Mouse (Mus musculus): ENCODE measurements around the gene Cyp51.
"Not testable (repeated sequence)": the region's sequence is repeated elsewhere in the genome, so short reads cannot be mapped to it uniquely, and the experiment has no call there.

Gene Cyp51

GRCm38 (mm10) chr5:4104341-4105040 lies at the start of gene Cyp51:
Gene Cyp51, minus strand, starts transcription at chr5:4104746.
- DNase-seq (ENCODE audit: low read depth), result peak; percentile 73

GRCm38 (mm10) chr5:4112570-4113098 lies 8.1 kb upstream of the Cyp51 start:
- no peak for DNase-seq (ENCODE audit: low read depth)

DNA sequence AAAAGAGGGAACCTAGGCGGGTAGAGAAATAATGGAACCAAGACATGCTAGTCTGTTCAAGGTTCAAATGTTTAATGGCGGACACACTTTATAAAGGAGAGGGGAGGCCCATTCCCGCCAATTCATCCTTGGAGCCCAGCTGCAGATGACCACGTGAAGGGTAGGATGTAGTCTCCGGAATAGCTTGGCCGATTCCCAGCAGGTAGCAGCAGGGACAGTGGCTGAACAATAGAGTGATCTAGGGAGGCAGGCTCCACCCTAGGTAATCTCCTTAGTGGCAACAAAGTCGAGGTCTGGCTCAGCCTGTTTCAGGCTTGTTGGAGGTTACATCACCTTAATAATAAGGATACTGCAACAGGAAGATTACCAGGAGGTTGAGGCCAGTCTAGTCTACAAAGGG lies 2.5 kb upstream of the Cyp51 start:
- not testable (repeated sequence) for DNase-seq (ENCODE audit: low read depth)

DNA sequence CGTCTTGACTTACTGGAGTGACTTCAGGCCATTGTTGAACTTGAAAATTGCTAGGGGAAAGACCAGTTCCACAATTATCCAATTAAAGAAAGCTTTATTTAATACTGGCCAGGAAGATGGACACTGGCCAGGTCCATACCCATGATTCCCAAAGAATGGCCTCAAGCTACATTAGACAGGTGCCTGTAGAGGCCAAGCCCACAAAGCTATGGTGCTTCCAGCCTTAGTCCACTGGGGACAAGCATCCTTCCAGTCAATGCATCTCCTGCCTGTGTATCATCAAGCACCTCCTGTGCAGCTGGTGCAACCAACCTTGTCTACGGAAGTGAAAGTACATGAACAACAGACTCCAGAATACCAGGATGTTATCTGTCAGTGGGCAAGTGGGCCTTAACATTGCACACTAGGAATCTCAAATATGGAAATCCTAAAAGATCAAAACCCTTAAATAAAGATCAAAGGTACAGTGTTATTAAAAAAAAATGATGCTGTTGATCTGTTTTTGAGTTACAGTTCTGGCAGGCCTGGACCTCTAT lies 1.2 kb upstream of the Cyp51 start:
- DNase-seq (ENCODE audit: low read depth), result no peak

- DNase-seq (ENCODE audit: low read depth), result no peak
These were observed 763 bp downstream of the Cyp51 start for GRCm38 (mm10) chr5:4103626-4104340.

- no peak for DNase-seq (ENCODE audit: low read depth)
These were observed 2.8 kb downstream of the Cyp51 start for GRCm38 (mm10) chr5:4101770-4102169.

DNA sequence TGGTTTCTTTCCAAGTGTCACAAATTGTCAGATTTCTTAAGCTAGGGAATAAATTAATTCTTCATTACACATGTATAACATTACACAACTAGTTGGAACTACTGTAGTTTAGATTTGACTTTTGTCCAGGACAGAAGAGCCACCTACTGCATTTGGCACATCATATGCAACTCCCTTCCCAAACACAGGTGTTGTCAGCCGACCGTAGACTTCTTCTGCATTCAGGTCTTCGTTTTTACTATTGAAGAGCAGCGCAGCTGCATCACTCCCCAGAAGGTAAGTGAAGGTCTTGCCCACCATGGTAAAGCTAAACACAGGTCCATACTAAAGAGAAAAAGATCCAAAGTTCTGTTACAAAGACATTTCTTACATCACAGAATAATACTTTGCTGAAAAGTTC lies 3.5 kb downstream of the Cyp51 start:
- DNase-seq (ENCODE audit: low read depth), result no peak

- DNase-seq (ENCODE audit: low read depth), result no peak
These were observed 10.1 kb downstream of the Cyp51 start for GRCm38 (mm10) chr5:4094471-4094870.

DNA sequence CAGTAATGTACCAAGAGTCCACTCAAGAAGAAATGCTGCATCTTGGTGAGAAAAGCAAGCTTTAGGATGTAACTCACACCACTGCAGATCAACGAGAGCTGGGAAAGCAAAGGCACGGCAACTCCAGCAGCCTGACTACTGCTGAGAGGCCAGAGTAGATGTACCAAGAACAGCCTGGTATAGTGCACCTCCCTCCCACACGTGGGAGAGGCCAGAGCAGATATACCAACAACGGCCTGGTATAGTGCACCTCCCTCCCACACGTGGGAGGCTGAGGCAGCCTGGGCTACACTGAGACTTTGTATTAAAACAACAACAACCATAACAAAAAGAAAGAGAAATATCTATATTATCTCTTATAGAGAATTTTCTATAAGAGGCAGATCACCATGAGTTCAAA lies 16.4 kb downstream of the Cyp51 start:
- no peak for DNase-seq (ENCODE audit: low read depth)

- no peak for DNase-seq (ENCODE audit: low read depth)
These were observed 18.2 kb downstream of the Cyp51 start for GRCm38 (mm10) chr5:4086309-4086708.

DNA sequence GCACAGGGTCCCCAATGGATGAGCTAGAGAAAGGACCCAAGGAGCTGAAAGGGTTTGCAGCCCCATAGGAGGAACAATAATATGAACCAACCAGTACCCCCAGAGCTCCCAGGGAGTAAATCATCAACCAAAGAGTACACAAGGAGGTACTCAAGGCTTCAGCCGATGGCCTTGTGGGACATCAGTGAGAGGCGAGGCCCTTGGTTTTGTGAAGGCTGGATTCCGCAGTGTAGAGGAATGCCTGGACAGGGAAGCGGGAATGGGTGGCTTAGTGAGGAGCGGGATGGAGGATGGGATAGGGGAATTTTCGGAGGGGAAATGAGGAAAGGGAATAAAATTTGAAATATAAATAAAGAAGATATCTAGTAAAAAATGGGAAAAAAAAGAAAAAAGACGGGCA lies 19.6 kb downstream of the Cyp51 start:
- no peak for DNase-seq (ENCODE audit: low read depth)

DNA sequence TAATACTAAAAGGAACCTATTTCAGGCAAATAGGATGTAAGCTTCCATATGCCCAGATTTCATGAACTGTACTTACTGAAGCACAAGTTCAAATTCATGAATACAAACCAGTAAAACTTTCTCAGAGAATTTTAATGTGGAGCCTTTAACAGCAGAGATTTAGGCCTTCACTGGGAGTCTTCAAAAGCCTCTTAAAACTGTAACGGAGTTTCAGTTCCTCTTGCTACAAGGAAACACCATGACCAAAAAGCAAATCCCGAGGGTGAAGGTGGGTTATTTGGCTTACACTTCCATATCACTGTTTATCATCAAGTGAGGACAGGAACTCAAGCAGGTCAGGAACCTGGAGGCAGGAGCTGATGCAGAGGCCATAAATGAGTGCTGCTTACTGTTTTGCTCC lies 23.0 kb downstream of the Cyp51 start:
- DNase-seq (ENCODE audit: low read depth), result no peak

GRCm38 (mm10) chr5:4080861-4081260 lies 23.7 kb downstream of the Cyp51 start:
- no peak for DNase-seq (ENCODE audit: low read depth)

DNA sequence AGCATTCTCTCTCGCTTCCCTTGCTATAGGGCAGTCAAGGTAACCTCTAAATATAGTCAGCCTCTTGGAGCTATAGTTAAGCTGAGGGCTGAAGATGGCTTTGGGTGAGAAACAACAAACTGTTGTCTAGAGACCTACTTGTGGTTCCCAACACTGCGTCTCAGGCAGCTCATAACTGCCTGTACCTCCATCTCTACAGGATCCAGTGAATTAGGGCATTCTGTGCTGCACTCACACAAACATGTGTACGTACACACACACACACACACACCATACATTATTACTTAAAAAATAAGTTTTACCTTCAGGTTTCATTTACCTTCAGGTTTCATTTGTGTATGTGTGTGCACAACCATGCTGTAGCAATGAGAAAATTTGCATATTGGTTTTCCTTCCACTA lies 25.5 kb downstream of the Cyp51 start:
- no peak for DNase-seq (ENCODE audit: low read depth)

DNA sequence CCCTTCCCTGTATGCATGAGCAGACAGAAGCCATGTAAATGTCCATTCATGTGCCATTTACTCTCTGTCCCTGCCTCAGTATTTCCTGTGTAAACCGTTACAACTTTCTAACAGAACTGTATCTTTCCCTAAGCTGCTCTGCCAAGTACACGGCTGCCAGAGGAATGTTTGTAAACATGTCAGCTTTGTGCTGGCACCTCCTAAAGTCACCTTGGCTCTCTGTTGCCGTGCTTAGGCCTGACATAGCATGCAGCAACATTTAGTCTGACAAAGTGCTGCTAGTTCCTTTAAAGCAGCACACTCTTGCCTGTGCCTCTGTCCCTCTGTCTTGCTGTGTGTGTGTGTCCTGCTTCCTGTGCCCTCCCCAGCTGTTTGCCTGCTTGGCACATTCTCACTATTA lies 37.3 kb downstream of the Cyp51 start:
- no peak for DNase-seq (ENCODE audit: low read depth)

DNA sequence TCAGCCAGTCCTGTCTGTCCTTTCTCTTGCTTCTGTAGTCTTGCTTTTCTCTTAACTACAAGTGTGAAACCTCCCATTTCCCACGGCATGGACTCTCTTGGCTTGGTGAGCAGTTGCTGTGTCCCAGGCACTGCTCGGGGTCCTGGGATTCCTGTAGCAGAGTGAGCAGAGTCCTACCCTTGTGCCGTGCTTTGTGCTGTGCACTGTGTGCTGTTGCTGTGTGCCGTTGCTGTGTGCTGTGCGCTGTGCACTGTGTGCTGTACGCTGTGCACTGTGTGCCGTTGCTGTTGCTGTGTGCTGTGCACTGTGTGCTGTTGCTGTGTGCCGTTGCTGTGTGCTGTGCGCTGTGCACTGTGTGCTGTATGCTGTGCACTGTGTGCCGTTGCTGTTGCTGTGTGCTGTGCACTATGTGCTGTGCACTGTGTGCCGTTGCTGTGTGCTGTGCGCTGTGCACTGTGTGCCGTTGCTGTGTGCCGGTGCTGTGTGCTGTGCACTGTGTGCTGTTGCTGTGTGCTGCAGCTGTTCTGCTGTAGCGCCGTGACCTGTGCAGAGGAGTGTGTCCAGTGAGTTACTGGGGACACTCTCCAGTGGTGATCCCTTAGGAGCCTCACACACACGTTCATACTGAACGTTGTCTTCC lies 38.0 kb downstream of the Cyp51 start:
- no peak for DNase-seq (ENCODE audit: low read depth)

DNA sequence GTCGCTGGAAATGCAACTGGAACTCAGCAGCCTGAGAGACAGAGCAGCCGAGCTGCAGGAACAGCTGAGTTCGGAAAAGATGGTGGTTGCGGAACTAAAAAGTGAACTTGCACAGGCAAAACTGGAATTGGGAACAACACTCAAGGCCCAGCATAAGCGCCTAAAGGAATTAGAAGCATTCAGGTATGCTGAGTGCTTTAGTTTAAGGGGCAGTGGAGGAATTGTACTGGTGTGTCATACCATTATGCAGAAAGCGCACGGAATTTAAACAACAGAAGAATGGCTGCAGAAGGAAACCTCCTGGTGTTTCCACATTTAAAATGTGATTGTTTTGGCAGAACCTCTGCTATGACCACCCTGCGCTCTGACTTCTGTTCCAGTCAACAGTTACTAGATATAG lies 44.2 kb downstream of the Cyp51 start:
- DNase-seq (ENCODE audit: low read depth), result no peak

- DNase-seq (ENCODE audit: low read depth), result no peak
These were observed 63.6 kb downstream of the Cyp51 start for GRCm38 (mm10) chr5:4040922-4041321.

GRCm38 (mm10) chr5:4040372-4040771 lies 64.2 kb downstream of the Cyp51 start:
- DNase-seq (ENCODE audit: low read depth), result no peak

- no peak for DNase-seq (ENCODE audit: low read depth)
These were observed 65.2 kb downstream of the Cyp51 start for GRCm38 (mm10) chr5:4039351-4039750.

GRCm38 (mm10) chr5:4036686-4037085 lies 67.9 kb downstream of the Cyp51 start:
- peak; percentile 2 for DNase-seq (ENCODE audit: low read depth)

DNA sequence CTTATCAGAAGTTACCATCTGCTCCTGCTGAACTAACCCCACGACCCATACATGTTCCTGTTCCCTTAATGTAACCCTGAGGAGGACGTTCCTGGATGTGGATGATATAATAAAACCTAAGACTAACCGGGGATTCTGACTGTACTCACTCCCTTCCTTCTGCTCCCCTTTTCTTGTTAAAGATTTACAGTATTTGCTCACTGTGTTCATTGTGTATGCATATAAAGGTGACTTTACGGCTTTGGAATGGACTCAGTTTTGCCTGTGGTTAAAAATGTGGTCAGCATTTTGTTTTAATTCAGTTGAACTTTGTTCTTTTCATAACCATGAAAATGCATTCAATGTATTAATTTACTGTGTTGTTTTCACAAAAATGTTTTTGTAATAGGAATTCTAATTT lies 72.7 kb downstream of the Cyp51 start:
- DNase-seq (ENCODE audit: low read depth), result no peak

Measured in c-Kit-positive CD71-negative TER-119-negative erythroid progenitor cells, embryonic 14.5 days (primary cell).